ENCODE assay signal across 9 mouse cellular contexts in genomic region chr17:56034726-56035100, GRCm38 (mm10). TPM values are rescaled to one million over a fixed set of nuclear protein-coding genes. Genes with fewer than 3 reads are reported as not detected.
DNase-seq lines count a peak whose midpoint lies in the region; ATAC-seq and TF ChIP-seq lines count a peak whose summit lies in the region.
"Had no signal": no experiment of that assay in that cellular context is flagged by ENCODE, and none has a peak within 500 bp of the region (broad histone marks: within the 10 kb centered on the region; RNA-seq: fewer than 3 reads in every experiment).

No protein-coding gene starts in this region.

- peaks cover 43% of the 10 kb centered on the region for H3K4me1 ChIP-seq in lung, embryonic 15.5 days
- peaks cover 13% of the 10 kb centered on the region for H3K4me1 ChIP-seq in hindbrain, postnatal 0 days (ENCODE audit: insufficient read depth, low read length)

- no peaks in the 10 kb centered on the region for H3K27me3 ChIP-seq in lung, embryonic 15.5 days
- no peaks in the 10 kb centered on the region for H3K27me3 ChIP-seq in hindbrain, postnatal 0 days (ENCODE audit: insufficient read depth, low read length)
- H3K27me3 ChIP-seq in myocyte (ENCODE audit: control insufficient read depth, insufficient read depth, insufficient read length) = no peaks in the 10 kb centered on the region

- no peak for TF ChIP-seq POLR2A in myocyte (IDR thresholded peaks at IDR 0.05; ENCODE audit: insufficient read length, low read depth)

- peaks cover 64% of the 10 kb centered on the region for H3K79me2 ChIP-seq in myocyte (ENCODE audit: control insufficient read depth, insufficient read depth)

- H3K9ac ChIP-seq in lung, embryonic 15.5 days = peak overlapping the region; percentile 93
- peak overlapping the region; percentile 92; the same call in 1 of the 2 replicates for H3K9ac ChIP-seq in hindbrain, postnatal 0 days (replicated peaks; ENCODE audit: low read length)

- no peak for ATAC-seq in lung, embryonic 15.5 days (ENCODE audit: borderline replicate concordance, extremely low read depth, low FRiP score, low TSS enrichment)
- ATAC-seq in hindbrain, postnatal 0 days = no peak

- no peak for TF ChIP-seq CTCF in hindbrain, postnatal 0 days (IDR thresholded peaks at IDR 0.05; ENCODE audit: low read depth)

- H3ac ChIP-seq in myocyte (ENCODE audit: control insufficient read depth, insufficient read length) = peak overlapping the region; percentile 4

- peaks cover 13% of the 10 kb centered on the region; the same call in 1 of the 2 replicates for H3K36me3 ChIP-seq in lung, embryonic 15.5 days
- peaks cover 6% of the 10 kb centered on the region; the same call in 1 of the 2 replicates for H3K36me3 ChIP-seq in hindbrain, postnatal 0 days (ENCODE audit: insufficient read depth, low read length)
- H3K36me3 ChIP-seq in myocyte (ENCODE audit: control insufficient read depth, insufficient read depth) = peaks cover 5% of the 10 kb centered on the region

- peak; percentile 25 for DNase-seq in cerebellum, adult 8-10 months
- no peak for DNase-seq in cerebellum, postnatal 4 days (ENCODE audit: low spot score in 2 of 2)
- no peak for DNase-seq in lung, postnatal 14 days
- DNase-seq in hindbrain, postnatal 0 days (ENCODE audit: low spot score) = no peak
- DNase-seq in left cerebral cortex, postnatal 4 days = no peak
- no peak for DNase-seq in right cerebral cortex, postnatal 4 days
- DNase-seq: adrenal gland, adult 2 months had no signal

- H3K9me3 ChIP-seq in lung, embryonic 15.5 days = no peaks in the 10 kb centered on the region
- H3K9me3 ChIP-seq in hindbrain, postnatal 0 days (ENCODE audit: low read length) = no peaks in the 10 kb centered on the region

- H3K27ac ChIP-seq in lung, embryonic 15.5 days = no peak overlapping the region
- H3K27ac ChIP-seq in hindbrain, postnatal 0 days = no peak overlapping the region

- peak overlapping the region; percentile 88 for H3K4me3 ChIP-seq in lung, embryonic 15.5 days
- no peak overlapping the region for H3K4me3 ChIP-seq in hindbrain, postnatal 0 days (ENCODE audit: low read length)
- H3K4me3 ChIP-seq in myocyte = peak overlapping the region; percentile 80

- H3K4me2 ChIP-seq in lung, embryonic 15.5 days = peak overlapping the region; percentile 68
- H3K4me2 ChIP-seq in hindbrain, postnatal 0 days (ENCODE audit: low read depth, low read length) = peak overlapping the region; percentile 58; the same call in 1 of the 2 replicates
- H3K4me2 ChIP-seq in myocyte (ENCODE audit: low read depth) = peak overlapping the region; percentile 91

- intact Hi-C loops in left cerebral cortex, postnatal 4 days (cut with DNase I) = no loop called here

- 70% methylated on average over 6 of the region's 6 CpGs for WGBS in lung, embryonic 15.5 days
- WGBS in hindbrain, postnatal 0 days = 94% methylated on average over 6 of the region's 6 CpGs

TF ChIP-seq in myocyte, 11 proteins besides CTCF, POLR2A, EP300 and RAD21:
- no peak for TF ChIP-seq MAX (IDR thresholded peaks at IDR 0.05; ENCODE audit: low read depth)
- TF ChIP-seq REST (IDR thresholded peaks at IDR 0.05; ENCODE audit: insufficient read depth, insufficient read length) = no peak
- no peak for TF ChIP-seq TCF3 (IDR thresholded peaks at IDR 0.05; ENCODE audit: insufficient read length, low read depth)
- TF ChIP-seq MYOD1 (IDR thresholded peaks at IDR 0.05; ENCODE audit: control insufficient read depth in 1 of 3, insufficient read length in 2 of 3, low read depth in 2 of 3) = no peak
- no peak for TF ChIP-seq POLR2AphosphoS2 (IDR thresholded peaks at IDR 0.05; ENCODE audit: insufficient read length, low read depth)
- no peak for TF ChIP-seq MYOG (IDR thresholded peaks at IDR 0.05; ENCODE audit: control insufficient read depth in 1 of 3, insufficient read depth in 1 of 3, insufficient read length in 2 of 3, low read depth in 2 of 3)
- no peak for TF ChIP-seq SRF (IDR thresholded peaks at IDR 0.05; ENCODE audit: control insufficient read depth, insufficient read length, low read depth)
- TF ChIP-seq CEBPB (IDR thresholded peaks at IDR 0.05; ENCODE audit: insufficient read depth, poor library complexity, severe bottlenecking) = no peak
- no peak for TF ChIP-seq TCF12 (IDR thresholded peaks at IDR 0.05; ENCODE audit: insufficient read depth, poor library complexity, severe bottlenecking)
- no peak for TF ChIP-seq E2F4 (IDR thresholded peaks at IDR 0.05; ENCODE audit: insufficient read depth)
- TF ChIP-seq USF1 (IDR thresholded peaks at IDR 0.05; ENCODE audit: low read depth) = no peak

RNA-seq across cellular contexts. Expression of gene Sh3gl1, which starts 1.7 kb away (rescaled TPM):
- 169 and 174 TPM in 2 replicates for polyA plus RNA-seq in lung, embryonic 15.5 days (2015; fragmentation: Nextera tagmentation; extraction: Ambion mirVana)
- total RNA-seq in hindbrain, postnatal 0 days (2014; rRNA removed) = 76.0 and 79.5 TPM in 2 replicates
- polyA plus RNA-seq in hindbrain, postnatal 0 days (2015; fragmentation: Nextera tagmentation; extraction: Ambion mirVana) = 84.5 and 87.6 TPM in 2 replicates
- 66.9 TPM for polyA plus RNA-seq in myocyte (2012; fragmentation: generic; extraction: Trizol)
- total RNA-seq in left cerebral cortex, postnatal 4 days (2021) = 10 to 100 TPM; 53.6 to 55.3 TPM

RNA-seq across cellular contexts. Expression of gene Chaf1a, which starts 5.5 kb away (rescaled TPM):
- 31.4 and 32.4 TPM in 2 replicates for polyA plus RNA-seq in lung, embryonic 15.5 days (2015; fragmentation: Nextera tagmentation; extraction: Ambion mirVana)
- total RNA-seq in hindbrain, postnatal 0 days (2014; rRNA removed) = 5.8 and 6.1 TPM in 2 replicates
- polyA plus RNA-seq in hindbrain, postnatal 0 days (2015; fragmentation: Nextera tagmentation; extraction: Ambion mirVana) = 4.5 and 5.3 TPM in 2 replicates
- 8.0 TPM for polyA plus RNA-seq in myocyte (2012; fragmentation: generic; extraction: Trizol)
- total RNA-seq in left cerebral cortex, postnatal 4 days (2021) = 1 to 10 TPM; 6.8 to 8.8 TPM

RNA-seq across cellular contexts. Expression of gene Mpnd, which starts 29.2 kb away (rescaled TPM):
- polyA plus RNA-seq in lung, embryonic 15.5 days (2015; fragmentation: Nextera tagmentation; extraction: Ambion mirVana) = 103 and 116 TPM in 2 replicates
- total RNA-seq in hindbrain, postnatal 0 days (2014; rRNA removed) = 185 and 186 TPM in 2 replicates
- 106 and 107 TPM in 2 replicates for polyA plus RNA-seq in hindbrain, postnatal 0 days (2015; fragmentation: Nextera tagmentation; extraction: Ambion mirVana)
- 92.1 TPM for polyA plus RNA-seq in myocyte (2012; fragmentation: generic; extraction: Trizol)
- 100 to 1,000 TPM in 1 of 2 experiments, 10 to 100 TPM in 1; 92.6 to 121 TPM for total RNA-seq in left cerebral cortex, postnatal 4 days (2021)

RNA-seq across cellular contexts. Expression of gene Stap2, which starts 29.3 kb away (rescaled TPM):
- polyA plus RNA-seq in lung, embryonic 15.5 days (2015; fragmentation: Nextera tagmentation; extraction: Ambion mirVana) = 17.4 and 18.3 TPM in 2 replicates
- 5.4 and 5.9 TPM in 2 replicates for total RNA-seq in hindbrain, postnatal 0 days (2014; rRNA removed)
- polyA plus RNA-seq in hindbrain, postnatal 0 days (2015; fragmentation: Nextera tagmentation; extraction: Ambion mirVana) = 4.3 and 4.6 TPM in 2 replicates
- polyA plus RNA-seq in myocyte (2012; fragmentation: generic; extraction: Trizol) = 0.46 TPM
- 1 to 10 TPM; 3.8 to 4.6 TPM for total RNA-seq in left cerebral cortex, postnatal 4 days (2021)

RNA-seq across cellular contexts. Expression of gene Ubxn6, which starts 40.1 kb away (rescaled TPM):
- polyA plus RNA-seq in lung, embryonic 15.5 days (2015; fragmentation: Nextera tagmentation; extraction: Ambion mirVana) = 37.5 and 41.3 TPM in 2 replicates
- 92.0 and 111 TPM in 2 replicates for total RNA-seq in hindbrain, postnatal 0 days (2014; rRNA removed)
- polyA plus RNA-seq in hindbrain, postnatal 0 days (2015; fragmentation: Nextera tagmentation; extraction: Ambion mirVana) = 75.2 and 77.7 TPM in 2 replicates
- 54.3 TPM for polyA plus RNA-seq in myocyte (2012; fragmentation: generic; extraction: Trizol)
- total RNA-seq in left cerebral cortex, postnatal 4 days (2021) = 10 to 100 TPM; 69.1 to 78.9 TPM
